Mouse (Mus musculus) cerebellum, adult (tissue): Measurements from ENCODE around the gene Plpp7.
A peak's percentile ranks its signal among the peaks of the same experiment; 100 is the strongest.

Experiments
- ATAC-seq: cut with Nextera tagmentation; 2 replicates; pipeline ENCODE4 v1.9.2; 2017; ENCODE audit warnings: mild to moderate bottlenecking, moderate library complexity, mixed read lengths; ENCODE audit not compliant: insufficient number of reproducible peaks, low FRiP score, low TSS enrichment

The Plpp7 gene

DNA sequence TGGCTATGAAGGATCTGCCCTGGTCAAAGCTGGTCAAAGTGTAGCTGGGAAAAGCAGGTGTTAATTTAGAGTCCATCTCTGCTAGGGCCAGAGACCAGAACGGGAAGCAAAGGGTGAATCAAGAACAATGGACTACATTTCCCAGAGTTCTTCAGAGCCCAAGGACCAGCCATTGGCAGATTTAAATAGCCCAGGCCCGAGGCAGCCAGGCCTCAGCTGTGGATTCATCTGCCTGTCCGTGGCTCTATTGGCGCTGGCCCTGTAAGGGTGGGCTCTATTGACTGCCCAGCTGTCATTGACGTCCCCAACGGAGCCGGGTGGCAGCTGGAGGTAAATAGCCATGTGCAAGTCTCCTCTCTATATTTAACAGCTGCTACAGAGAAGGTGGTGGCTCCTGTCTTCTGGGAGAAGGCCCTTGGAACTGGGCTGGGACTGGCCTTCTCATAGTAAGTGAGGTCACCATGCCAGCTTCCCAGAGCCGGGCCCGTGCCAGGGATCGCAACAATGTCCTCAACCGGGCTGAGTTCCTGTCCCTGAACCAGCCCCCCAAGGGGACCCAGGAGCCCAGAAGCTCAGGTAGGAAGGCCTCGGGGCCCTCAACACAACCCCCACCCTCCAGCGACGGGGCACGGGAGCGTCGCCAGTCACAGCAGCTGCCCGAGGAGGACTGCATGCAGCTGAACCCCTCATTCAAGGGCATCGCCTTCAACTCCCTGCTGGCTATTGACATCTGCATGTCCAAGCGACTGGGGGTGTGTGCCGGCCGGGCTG lies at the start of gene Plpp7:
Plpp7 (plus strand) TSS at position 178 of the 771 bp plus-strand sequence.
- ATAC-seq, result peak; percentile 96

DNA sequence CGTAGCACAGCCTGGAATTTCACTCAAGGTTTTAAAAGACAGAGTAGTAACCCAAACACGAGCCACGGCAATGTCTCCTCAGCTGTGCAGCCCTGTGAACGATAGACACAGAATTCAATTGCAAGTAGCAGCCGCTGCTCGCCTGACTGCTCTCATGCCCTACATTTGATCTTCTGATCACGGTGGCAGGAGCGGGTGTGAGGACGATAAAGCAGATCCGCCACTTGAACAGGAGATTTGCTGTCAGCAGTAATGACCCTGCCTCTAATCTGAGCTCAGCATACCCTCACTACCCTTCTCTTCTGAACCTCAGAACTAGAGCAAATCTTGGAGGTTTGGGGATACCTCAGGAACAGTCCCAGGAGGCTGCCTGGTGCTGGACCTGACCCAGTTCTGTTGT lies 49.3 kb upstream of the Plpp7 start:
- ATAC-seq, result no peak

GRCm38 (mm10) chr2:32047323-32047722 lies 48.0 kb upstream of the Plpp7 start:
- no peak for ATAC-seq

- no peak for ATAC-seq
Measured at GRCm38 (mm10) chr2:32051791-32052190, 43.5 kb upstream of the Plpp7 start.

- no peak for ATAC-seq
Measured at GRCm38 (mm10) chr2:32052418-32052817, 42.9 kb upstream of the Plpp7 start.

DNA sequence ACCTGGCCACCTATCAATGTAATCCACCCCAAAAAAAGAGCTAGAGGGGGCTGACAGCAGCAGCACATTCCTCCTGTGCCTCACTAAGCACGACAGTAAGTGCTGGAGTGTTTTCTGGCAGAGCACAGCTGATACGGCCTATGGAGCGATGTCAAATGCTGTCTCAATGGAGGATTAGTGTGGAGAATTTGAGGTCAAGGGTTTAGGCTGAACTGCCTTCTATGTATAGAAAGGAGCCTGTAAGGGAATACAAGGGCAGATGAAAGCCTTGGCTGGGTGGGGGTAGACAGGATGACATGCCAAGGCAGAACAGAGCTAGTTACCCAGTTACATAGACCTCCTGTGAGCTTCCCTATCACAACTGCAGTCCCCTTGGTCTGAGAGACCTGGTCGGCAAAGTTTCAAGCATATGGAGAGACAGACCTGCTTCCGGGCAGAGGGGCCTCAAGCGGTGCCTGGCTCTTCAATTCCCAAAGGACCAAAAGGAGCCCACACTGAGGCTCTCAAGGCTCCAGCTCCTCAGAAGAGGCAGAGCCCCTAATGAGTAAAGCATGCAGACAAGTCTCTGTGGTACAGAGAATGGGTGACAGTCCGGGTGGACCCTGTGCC lies 39.9 kb upstream of the Plpp7 start:
- ATAC-seq, result no peak

DNA sequence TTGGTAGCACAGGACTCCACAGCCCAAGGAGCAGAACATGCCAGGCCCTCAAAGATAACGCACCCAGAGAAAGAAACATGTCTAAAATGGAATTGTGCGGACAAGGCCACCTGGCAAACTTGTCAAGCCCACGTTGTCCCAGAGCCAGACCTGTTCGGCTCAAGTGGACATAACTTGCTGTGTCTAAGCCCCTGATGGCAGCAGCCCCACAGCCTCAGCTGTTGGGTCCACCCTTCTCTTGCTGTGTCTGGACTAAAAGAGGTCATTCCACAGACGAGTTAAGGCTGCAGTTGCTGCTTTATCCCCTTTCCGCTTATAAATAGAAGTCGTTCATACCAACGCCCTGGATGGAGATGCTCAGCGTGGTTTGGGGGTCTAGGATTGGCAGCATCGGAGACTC lies 38.8 kb upstream of the Plpp7 start:
- no peak for ATAC-seq

DNA sequence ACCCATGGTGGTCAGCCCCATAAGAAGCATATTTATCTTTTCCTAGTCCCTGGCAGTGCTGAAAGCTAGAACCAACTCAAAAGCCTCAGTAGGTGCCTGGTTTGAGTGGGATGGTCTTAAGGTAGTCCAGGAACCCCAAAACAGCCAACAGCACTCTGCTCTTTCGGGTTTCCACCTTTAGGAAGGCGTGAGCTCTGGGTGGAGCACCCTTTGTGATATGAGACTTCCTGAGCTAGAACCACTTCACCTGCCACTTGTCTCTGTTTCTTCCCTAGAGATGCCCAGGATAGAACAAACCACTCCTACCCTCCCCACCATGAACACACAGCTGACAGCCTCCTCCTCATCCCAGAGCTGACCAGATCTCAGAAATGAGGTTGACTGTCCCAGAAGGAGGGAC lies 38.0 kb upstream of the Plpp7 start:
- no peak for ATAC-seq

DNA sequence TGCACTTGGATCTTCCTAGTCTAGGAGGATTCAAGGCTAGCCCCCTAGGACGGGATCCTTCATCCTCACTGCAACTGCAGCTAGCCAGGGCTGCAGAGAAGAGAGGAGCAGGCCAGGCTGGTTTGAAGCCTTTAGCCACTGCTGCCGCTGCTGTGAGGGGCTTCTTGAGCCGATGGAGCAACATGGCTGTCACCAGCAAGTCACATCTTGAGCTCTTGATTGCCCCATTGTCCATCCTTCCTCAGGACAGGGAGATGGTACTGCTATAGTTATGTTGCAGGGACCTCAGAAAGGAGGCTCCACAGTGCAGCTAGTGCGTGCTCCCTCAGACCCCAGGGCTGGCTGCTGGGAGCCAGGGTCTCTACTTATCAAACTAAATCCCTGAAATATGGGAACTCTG lies 37.5 kb upstream of the Plpp7 start:
- no peak for ATAC-seq

DNA sequence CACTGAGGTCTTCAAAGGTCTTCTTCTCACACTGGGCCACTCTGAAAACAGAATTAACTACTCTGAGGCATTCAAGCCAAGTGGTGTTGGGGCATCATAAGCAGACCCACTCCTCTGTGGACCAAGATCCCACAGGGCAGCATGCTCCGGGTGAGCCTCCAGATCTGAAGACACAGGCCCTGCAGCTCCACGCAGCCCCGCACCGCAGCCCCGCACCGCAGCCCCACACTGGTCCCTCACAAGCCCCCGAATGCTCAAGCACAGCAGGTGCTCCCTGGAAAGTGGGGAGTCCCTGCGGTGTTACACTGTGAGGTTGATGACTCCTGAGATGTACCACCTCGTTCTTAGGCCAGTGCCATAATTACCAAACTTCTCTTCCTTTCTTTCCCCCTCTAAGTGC lies 37.1 kb upstream of the Plpp7 start:
- no peak for ATAC-seq

DNA sequence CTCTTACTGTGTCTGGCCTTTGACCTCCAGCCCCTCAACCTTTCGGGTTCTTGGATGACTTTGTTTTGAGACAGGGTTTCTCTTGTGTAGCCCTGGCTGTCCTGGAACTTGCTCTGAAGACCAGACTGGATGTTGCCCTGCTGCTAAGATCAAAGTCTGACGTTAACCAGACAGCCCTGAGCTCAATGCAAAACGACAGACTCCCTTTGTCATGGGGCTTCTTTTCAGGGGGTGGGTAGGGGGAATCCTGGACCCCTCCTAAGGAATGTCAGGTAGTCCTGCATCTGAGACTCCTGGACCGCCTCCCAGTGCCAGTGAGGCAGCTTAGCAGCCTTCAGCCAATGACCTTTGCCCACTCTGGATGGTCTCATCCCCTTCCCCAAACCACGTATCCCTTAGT lies 36.6 kb upstream of the Plpp7 start:
- no peak for ATAC-seq

DNA sequence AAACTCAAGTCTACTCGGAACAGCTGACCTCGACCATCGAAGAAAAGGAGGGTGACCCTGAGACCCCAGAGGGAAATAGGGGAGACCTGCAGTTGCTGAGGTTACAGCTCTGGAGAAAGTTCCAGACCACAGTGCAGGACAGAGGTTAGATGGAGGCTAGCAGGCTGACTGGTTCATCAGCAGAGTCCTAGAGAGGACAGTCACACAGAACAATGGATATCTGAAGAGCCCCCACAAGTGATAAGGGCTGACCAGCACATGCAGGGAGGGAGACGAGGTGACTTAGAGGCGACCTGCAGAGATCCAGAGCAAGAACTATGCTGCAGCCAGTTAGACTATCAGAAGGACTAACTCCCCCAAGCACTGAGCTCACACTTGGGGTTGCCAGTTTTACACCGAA lies 35.7 kb upstream of the Plpp7 start:
- ATAC-seq, result no peak

DNA sequence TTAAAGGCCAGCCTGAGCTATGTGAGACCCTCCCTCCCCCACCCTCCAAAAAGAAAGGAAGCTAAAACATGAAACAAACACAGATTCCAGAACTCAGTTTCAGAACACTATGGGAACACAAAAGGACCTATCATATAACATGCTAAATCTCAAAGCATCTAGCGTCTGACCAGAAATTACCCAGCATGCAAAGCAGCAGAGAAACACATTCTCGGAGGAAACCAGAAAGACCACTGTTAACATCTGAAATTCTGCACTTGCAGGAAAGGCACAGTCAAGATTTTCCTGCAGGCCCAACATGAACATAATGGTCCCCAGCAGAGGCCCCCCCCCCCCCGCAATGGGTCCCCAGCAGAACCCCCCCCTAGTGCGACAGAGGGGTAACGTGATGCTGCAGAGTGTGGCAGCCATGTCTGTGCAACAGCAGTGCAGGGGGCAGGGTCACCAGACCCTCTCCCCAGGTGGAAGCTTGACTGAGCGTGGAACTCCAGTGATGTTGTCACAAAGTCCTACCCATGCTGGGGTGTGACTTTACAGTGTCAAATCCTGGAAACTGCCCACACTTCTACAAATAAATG lies 35.0 kb upstream of the Plpp7 start:
- no peak for ATAC-seq

- ATAC-seq, result no peak
Measured at GRCm38 (mm10) chr2:32061189-32061588, 34.1 kb upstream of the Plpp7 start.

- no peak for ATAC-seq
Measured at GRCm38 (mm10) chr2:32061722-32062505, 33.4 kb upstream of the Plpp7 start.

DNA sequence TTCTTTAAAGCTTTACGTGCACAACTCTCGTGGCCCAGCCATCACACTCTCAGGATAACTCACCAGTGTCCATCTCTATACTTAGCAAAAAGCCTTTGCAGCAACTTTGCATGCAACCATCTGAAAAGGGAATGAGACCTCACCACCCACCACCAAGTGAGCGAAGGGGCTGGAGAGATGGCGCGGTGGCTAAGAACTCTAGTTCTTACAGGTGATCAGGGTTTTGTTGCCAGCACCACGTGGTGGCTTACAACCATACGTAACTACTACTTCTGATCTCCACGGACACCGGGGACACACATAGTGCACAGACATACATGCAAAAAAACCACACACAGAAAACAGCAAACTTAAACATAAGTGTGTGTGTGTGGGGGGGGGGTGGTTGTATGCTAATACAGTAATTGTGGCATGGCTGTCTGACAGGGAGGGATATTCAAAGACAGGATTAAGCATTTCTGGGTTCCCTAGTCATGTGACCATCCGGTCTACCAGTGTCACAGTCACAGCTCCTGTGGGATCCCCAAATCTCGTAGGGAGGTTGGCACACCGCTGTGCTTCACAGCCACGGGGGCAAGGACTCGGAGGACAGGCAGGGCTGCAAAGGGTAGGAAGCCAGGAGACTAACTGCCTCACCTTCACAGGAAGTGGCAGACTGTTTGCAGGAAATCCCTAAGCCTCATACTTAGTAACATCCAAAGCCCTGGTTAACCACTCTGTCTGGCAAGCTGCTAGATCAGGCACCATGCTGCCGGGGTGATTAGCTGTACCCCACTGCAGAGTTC lies 32.5 kb upstream of the Plpp7 start:
- ATAC-seq, result no peak

DNA sequence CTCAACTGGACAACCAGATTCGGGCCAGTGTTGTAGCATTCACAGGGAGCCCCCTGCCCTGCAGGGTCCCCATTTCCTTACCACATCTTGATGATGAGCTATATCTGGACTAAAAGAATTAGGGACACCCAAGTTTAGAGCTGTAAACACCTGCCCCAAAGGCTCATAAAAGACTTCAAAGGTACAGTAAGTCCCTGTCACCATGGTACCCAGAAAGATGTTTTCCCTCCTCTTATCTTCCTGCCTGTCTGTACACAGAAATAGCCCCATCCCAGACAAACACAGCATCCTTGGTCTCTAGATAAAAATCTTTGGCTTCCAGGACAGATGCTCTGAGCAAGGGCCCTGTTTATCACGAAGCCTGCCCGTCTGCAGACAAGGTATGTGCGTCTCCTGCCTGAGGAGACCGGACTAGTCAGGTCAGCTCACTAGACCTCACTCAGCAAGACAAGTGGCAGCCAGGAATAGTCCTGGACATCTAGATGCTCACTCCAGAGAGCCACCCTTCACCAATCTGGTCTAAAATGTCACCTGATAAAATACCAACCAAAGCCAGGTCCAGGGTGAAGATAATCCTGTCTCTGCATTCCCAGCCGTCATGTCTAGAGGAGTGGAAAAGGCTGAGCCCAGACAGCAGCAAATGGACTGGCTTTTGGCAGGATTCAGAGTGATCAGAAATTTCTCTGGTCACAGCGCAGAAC lies 31.7 kb upstream of the Plpp7 start:
- ATAC-seq, result no peak

GRCm38 (mm10) chr2:32064913-32065312 lies 30.4 kb upstream of the Plpp7 start:
- ATAC-seq, result no peak

DNA sequence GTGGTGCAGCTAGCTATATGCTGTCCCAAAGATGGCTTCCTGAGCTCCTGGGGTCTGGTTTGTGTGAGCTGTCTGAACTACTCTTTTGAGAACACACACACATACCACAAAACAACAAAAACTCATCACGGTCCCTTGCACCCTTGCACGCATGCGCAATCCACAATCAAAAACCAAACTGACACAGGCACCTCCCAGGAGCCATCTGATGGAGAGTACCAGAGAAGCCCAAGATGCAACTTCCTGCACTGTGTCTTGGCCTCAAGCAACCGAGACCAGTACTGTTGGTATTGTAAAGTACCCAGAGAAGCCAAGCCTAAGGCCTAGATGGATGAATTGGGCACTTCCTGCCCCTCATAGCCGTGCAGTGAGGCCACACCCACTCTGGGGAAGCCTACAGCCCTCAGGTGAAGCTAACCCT lies 29.9 kb upstream of the Plpp7 start:
- ATAC-seq, result no peak

GRCm38 (mm10) chr2:32066005-32066404 lies 29.3 kb upstream of the Plpp7 start:
- no peak for ATAC-seq
